Mouse (Mus musculus): ENCODE data around the gene Tubal3. TPM values are rescaled to one million over a fixed set of nuclear protein-coding genes. Genes with fewer than 3 reads are reported as not detected.
"Not testable (repeated sequence)": the region's sequence is repeated elsewhere in the genome, so short reads cannot be mapped to it uniquely, and the experiment has no call there.

Gene Tubal3
- total and polyA plus RNA-seq, 2 experiments from 2014 or later: 0.05 TPM; not detected in 1

DNA sequence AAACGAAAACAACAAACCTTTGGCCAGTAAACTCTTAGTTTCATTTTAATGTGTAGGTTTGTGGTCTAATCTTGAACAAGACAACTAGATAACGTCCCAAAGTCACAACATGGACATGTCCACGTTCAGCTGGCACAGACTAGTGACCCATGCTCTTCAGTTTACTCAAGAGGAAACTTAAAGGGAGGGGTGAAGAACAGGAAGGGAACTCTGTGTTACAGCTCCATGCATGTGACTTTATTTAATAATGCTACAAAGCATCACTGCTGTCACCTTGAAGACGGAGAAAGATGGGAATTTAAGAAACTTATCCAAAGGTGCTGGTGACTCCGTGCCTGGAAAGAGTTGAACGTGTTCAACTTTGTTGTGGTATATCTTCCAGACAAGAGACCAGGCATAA lies 22.0 kb upstream of the Tubal3 start:
- no peaks in the 10 kb centered on the region for H3K36me3 ChIP-seq (ENCODE audit: insufficient read depth)
- H3K4me2 ChIP-seq (ENCODE audit: low read depth): no peak overlapping the region
- H3K27me3 ChIP-seq (ENCODE audit: insufficient read depth, low read length): no peaks in the 10 kb centered on the region
- no peaks in the 10 kb centered on the region for H3K9me3 ChIP-seq (ENCODE audit: low read length)
- no peak overlapping the region for H3K9ac ChIP-seq
- no peak for TF ChIP-seq CTCF (IDR thresholded peaks at IDR 0.05; ENCODE audit: low read depth)
- no peak overlapping the region for H3K4me3 ChIP-seq (ENCODE audit: low read depth, low read length)
- DNase-seq (no peak), ATAC-seq (no peak)
- no peaks in the 10 kb centered on the region for H3K4me1 ChIP-seq (ENCODE audit: insufficient read depth)
- H3K27ac ChIP-seq (ENCODE audit: low read depth, low read length): no peak overlapping the region
- WGBS: 91% methylated on average over 6 of the region's 6 CpGs

DNA sequence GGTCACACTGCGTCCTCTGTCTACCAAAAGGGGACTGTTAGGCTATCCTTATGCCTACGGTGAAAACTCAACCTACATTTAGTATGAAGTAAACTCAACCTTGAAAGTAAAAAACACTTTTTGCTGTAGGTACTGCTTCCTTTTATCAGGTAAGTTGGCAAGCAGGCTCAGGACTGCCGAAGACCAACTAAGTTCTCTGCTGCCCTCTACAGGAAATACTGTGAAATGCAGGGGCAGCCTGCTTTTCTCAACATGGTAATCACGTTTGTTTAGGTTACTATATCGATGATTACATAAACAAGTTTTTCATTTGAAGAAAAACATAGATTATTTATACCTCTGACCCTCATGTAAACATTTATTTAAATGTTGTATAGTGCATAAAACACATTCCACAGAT lies 21.2 kb upstream of the Tubal3 start:
- H3K9me3 ChIP-seq (ENCODE audit: low read length): no peaks in the 10 kb centered on the region
- no peak overlapping the region for H3K9ac ChIP-seq
- TF ChIP-seq CTCF (IDR thresholded peaks at IDR 0.05; ENCODE audit: low read depth): peak; percentile 93
- no peak overlapping the region for H3K4me2 ChIP-seq (ENCODE audit: low read depth)
- no peak overlapping the region for H3K4me3 ChIP-seq (ENCODE audit: low read depth, low read length)
- DNase-seq (peak; percentile 86), ATAC-seq (no peak)
- no peaks in the 10 kb centered on the region for H3K36me3 ChIP-seq (ENCODE audit: insufficient read depth)
- H3K27ac ChIP-seq (ENCODE audit: low read depth, low read length): no peak overlapping the region
- H3K27me3 ChIP-seq (ENCODE audit: insufficient read depth, low read length): no peaks in the 10 kb centered on the region
- no peaks in the 10 kb centered on the region for H3K4me1 ChIP-seq (ENCODE audit: insufficient read depth)
- WGBS: 32% methylated on average over 5 of the region's 5 CpGs

DNA sequence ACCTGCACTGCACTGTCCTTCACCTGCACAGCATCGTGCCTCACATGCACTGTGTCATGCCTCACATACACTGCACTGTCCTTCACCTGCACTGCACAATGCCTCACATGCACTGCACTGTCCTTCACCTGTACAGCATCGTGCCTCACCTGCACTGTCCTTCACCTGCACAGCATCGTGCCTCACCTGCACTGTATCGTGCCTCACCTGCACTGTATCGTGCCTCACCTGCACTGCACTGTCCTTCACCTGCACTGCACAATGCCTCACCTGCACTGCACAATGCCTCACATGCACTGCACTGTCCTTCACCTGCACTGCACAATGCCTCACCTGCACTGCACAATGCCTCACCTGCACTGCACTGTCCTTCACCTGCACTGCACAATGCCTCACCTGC lies 19.9 kb upstream of the Tubal3 start:
- WGBS: 97% methylated on average over 5 of the region's 5 CpGs
- not testable (repeated sequence) for H3K27ac ChIP-seq (ENCODE audit: low read depth, low read length); H3K4me1 ChIP-seq (ENCODE audit: insufficient read depth); H3K4me3 ChIP-seq (ENCODE audit: low read depth, low read length); H3K36me3 ChIP-seq (ENCODE audit: insufficient read depth); H3K9me3 ChIP-seq (ENCODE audit: low read length); H3K27me3 ChIP-seq (ENCODE audit: insufficient read depth, low read length); ATAC-seq; DNase-seq; H3K4me2 ChIP-seq (ENCODE audit: low read depth); H3K9ac ChIP-seq

DNA sequence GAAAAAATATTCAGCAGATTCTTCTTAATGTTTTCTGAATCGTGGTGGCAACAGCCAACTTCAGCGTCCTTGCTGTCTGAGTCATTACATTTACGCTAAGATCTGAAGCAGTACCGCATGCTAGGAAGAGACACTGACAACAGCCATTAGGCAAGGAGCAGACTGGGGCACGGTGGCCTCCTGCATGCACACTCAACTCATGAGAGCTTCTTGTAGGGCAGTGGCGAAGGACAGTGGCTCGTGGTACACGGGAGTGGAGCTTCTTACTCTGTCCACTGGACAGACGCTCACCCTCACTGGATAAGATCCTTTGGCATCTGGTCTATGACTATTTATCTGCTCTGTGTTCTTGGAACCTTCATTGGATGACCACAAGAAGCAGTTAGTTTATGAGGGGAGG lies 18.8 kb upstream of the Tubal3 start:
- 93% methylated on average over 9 of the region's 9 CpGs for whole genome bisulfite sequencing
- Histone ChIP-seq H3K4me2 (ENCODE audit: low read depth) (no peak overlapping the region), H3K9me3 (ENCODE audit: low read length) (no peaks in the 10 kb centered on the region), H3K27me3 (ENCODE audit: insufficient read depth, low read length) (no peaks in the 10 kb centered on the region), H3K4me1 (ENCODE audit: insufficient read depth) (no peaks in the 10 kb centered on the region), H3K4me3 (ENCODE audit: low read depth, low read length) (no peak overlapping the region), H3K36me3 (ENCODE audit: insufficient read depth) (no peaks in the 10 kb centered on the region), H3K9ac (no peak overlapping the region), H3K27ac (ENCODE audit: low read depth, low read length) (no peak overlapping the region)
- no peak for TF ChIP-seq CTCF (IDR thresholded peaks at IDR 0.05; ENCODE audit: low read depth)
- no peak for ATAC-seq
- no peak for DNase-seq

DNA sequence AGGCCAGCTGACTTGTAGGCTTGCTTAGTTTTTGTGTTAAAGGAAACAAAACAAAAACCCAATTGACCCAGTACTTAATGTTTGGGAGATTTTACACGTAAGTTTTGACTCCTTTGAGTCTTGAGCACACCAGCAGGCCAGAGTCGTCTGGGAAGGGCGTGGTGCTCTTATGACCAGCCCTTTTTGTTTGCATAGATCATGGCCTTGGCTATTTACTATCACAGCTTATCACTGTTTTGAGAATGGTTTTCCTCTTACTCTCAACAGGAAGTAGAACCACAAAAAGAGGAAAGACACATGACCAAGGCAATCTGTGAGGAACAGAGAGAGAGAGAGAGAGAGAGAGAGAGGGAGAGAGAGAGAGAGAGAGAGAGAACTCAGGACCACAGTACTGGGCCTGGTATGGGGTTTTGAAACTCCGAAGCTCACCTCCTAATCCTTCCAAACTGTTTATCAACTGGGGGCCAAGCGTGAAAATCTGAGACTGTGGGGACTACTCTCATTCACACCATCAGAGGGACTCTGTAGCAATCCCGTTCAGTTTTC lies 10.8 kb upstream of the Tubal3 start:
- no peaks in the 10 kb centered on the region for H3K9me3 ChIP-seq (ENCODE audit: low read length)
- no peak for TF ChIP-seq CTCF (IDR thresholded peaks at IDR 0.05; ENCODE audit: low read depth)
- DNase-seq (no peak), ATAC-seq (no peak)
- no peak overlapping the region for H3K27ac ChIP-seq (ENCODE audit: low read depth, low read length)
- H3K4me2 ChIP-seq (ENCODE audit: low read depth): no peak overlapping the region
- H3K27me3 ChIP-seq (ENCODE audit: insufficient read depth, low read length): no peaks in the 10 kb centered on the region
- H3K4me3 ChIP-seq (ENCODE audit: low read depth, low read length): no peak overlapping the region
- H3K4me1 ChIP-seq (ENCODE audit: insufficient read depth): no peaks in the 10 kb centered on the region
- H3K36me3 ChIP-seq (ENCODE audit: insufficient read depth): no peaks in the 10 kb centered on the region
- WGBS: 90% methylated on average over 6 of the region's 6 CpGs
- H3K9ac ChIP-seq: no peak overlapping the region

DNA sequence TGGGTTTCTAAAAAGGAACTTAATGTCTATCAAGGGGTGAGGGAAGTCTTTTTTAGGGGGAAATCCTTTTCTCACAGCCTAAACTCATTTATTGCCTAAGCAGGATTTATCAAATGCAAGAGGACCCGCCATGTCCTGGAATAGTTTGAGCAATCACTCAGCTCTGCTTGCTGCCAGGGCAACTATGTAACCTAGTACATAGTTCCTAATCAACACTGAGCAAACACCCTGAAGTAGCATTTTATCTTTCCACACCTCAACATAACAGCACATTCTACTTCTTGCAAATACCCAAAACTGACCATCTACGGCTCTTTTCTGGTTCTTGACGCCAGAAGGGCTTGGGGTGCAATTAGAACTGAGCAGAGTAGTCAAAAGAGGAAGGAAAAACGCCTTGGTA lies 9.8 kb upstream of the Tubal3 start:
- WGBS: 89% methylated on average over 4 of the region's 4 CpGs
- H3K36me3 ChIP-seq (ENCODE audit: insufficient read depth): no peaks in the 10 kb centered on the region
- H3K27ac ChIP-seq (ENCODE audit: low read depth, low read length): no peak overlapping the region
- TF ChIP-seq CTCF (IDR thresholded peaks at IDR 0.05; ENCODE audit: low read depth): no peak
- no peaks in the 10 kb centered on the region for H3K9me3 ChIP-seq (ENCODE audit: low read length)
- H3K4me1 ChIP-seq (ENCODE audit: insufficient read depth): no peaks in the 10 kb centered on the region
- H3K4me2 ChIP-seq (ENCODE audit: low read depth): no peak overlapping the region
- no peaks in the 10 kb centered on the region for H3K27me3 ChIP-seq (ENCODE audit: insufficient read depth, low read length)
- ATAC-seq: no peak
- no peak overlapping the region for H3K4me3 ChIP-seq (ENCODE audit: low read depth, low read length)
- H3K9ac ChIP-seq: no peak overlapping the region
- no peak for DNase-seq

DNA sequence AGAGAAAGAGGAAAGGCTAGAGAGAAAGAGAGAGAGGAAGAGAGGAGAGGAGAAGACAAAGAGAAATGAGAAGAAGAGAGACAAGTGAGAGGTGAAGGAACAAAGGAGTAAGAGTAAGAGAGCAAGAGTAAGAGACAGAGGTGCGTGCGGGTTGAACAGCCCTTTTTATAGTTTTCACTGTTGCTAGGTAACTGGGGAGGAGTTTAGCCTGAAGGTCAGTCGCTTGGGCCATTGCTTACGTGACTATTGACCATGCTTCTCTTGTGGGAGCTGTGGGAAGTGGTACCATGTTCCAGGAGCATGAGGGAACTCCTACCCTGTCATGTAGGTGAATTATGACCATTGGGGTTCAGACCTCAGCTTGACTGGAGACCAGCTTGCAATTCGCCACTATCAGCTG lies 7.7 kb upstream of the Tubal3 start:
- 86% methylated on average over 5 of the region's 5 CpGs for WGBS
- ATAC-seq (no peak), DNase-seq (no peak)
- H3K4me1 ChIP-seq (ENCODE audit: insufficient read depth): no peaks in the 10 kb centered on the region
- no peaks in the 10 kb centered on the region for H3K9me3 ChIP-seq (ENCODE audit: low read length)
- no peak for TF ChIP-seq CTCF (IDR thresholded peaks at IDR 0.05; ENCODE audit: low read depth)
- no peaks in the 10 kb centered on the region for H3K36me3 ChIP-seq (ENCODE audit: insufficient read depth)
- no peak overlapping the region for H3K4me2 ChIP-seq (ENCODE audit: low read depth)
- H3K4me3 ChIP-seq (ENCODE audit: low read depth, low read length): no peak overlapping the region
- no peak overlapping the region for H3K9ac ChIP-seq
- no peak overlapping the region for H3K27ac ChIP-seq (ENCODE audit: low read depth, low read length)
- H3K27me3 ChIP-seq (ENCODE audit: insufficient read depth, low read length): no peaks in the 10 kb centered on the region

DNA sequence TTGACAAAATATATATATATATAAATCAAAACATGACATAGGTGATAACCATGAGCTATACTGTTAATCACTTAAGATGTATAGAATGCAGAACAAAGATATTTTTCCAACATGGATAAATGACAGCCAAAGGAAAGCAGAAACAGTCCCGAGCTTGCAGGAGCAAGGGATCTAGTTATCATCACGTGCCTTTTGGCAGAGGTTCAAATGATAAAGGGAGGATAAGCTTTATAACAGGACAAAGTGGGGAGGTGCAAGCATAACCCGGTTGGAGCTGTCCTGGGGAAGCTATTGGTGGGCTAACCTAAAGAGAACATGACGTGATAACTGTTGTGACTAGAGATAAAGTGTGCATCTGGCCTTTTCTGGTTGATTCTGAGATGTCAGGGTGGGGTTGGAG lies 4.6 kb upstream of the Tubal3 start:
- Histone ChIP-seq H3K36me3 (ENCODE audit: insufficient read depth) (no peaks in the 10 kb centered on the region), H3K4me3 (ENCODE audit: low read depth, low read length) (no peak overlapping the region), H3K9me3 (ENCODE audit: low read length) (no peaks in the 10 kb centered on the region), H3K27ac (ENCODE audit: low read depth, low read length) (no peak overlapping the region), H3K9ac (no peak overlapping the region), H3K4me1 (ENCODE audit: insufficient read depth) (0 out of 2 replicates have a peak, but pooled peaks cover 3% of the 10 kb centered on the region), H3K4me2 (ENCODE audit: low read depth) (no peak overlapping the region), H3K27me3 (ENCODE audit: insufficient read depth, low read length) (no peaks in the 10 kb centered on the region)
- 83% methylated on average over 4 of the region's 4 CpGs for WGBS
- DNase-seq: no peak
- TF ChIP-seq CTCF (IDR thresholded peaks at IDR 0.05; ENCODE audit: low read depth): no peak
- ATAC-seq: no peak
